Mouse (Mus musculus) erythroid progenitor cell, adult 5-6 weeks (primary cell): ENCODE results near the gene Abcb8. TPM values are rescaled to one million over a fixed set of nuclear protein-coding genes. Genes with fewer than 3 reads are reported as not detected.

Source experiments
- ATAC-seq: replicated peaks from 2 replicates; pipeline ENCODE4 v1.8.0; 2016; ENCODE audit warnings: moderate number of reproducible peaks, mild to moderate bottlenecking, moderate TSS enrichment, inconsistent platforms; ENCODE audit not compliant: poor library complexity, low FRiP score, severe bottlenecking
- total RNA-seq, 2 experiments: library from RNA; stranded (forward) in 1 of 2; stranded (reverse) in 1 of 2; fragments of 150-400 nt in 1 of 2; fragments of 186-747, 209-891 nt in 1 of 2; gene quantifications; 2 replicates each; pipeline versions ENCODE4 v1.2.3 to v1.2.4; 2015 to 2017; ENCODE audit warnings: low replicate concordance in 2 of 2

The Abcb8 gene
- total RNA-seq, 2 experiments from 2014 or later, result 1.7 TPM; not detected in 1

- peak; percentile 90 for ATAC-seq
These were observed 29.9 kb downstream of the Abcb8 start, which contains the start of the genes Cdk5 and Slc4a2 for GRCm38 (mm10) chr5:24423129-24424003. Gene Cdk5, minus strand, starts transcription at chr5:24423530. Gene Slc4a2, plus strand, starts transcription at chr5:24423837.

GRCm38 (mm10) chr5:24424004-24424781 lies 30.7 kb downstream of the Abcb8 start:
- peak; percentile 63 for ATAC-seq

GRCm38 (mm10) chr5:24424861-24425411 lies 31.5 kb downstream of the Abcb8 start:
- peak; percentile 12; the same call in 1 of the 2 replicates for ATAC-seq

GRCm38 (mm10) chr5:24425421-24426036 lies 32.1 kb downstream of the Abcb8 start:
- no peak for ATAC-seq

GRCm38 (mm10) chr5:24426037-24426432 lies 32.6 kb downstream of the Abcb8 start:
- ATAC-seq, result no peak

- no peak for ATAC-seq
These were observed 33.3 kb downstream of the Abcb8 start for GRCm38 (mm10) chr5:24426556-24427284.

GRCm38 (mm10) chr5:24427285-24427633 lies 33.8 kb downstream of the Abcb8 start:
- no peak for ATAC-seq

- no peak for ATAC-seq
These were observed 34.5 kb downstream of the Abcb8 start for GRCm38 (mm10) chr5:24427981-24428402.

- ATAC-seq, result no peak
These were observed 35.1 kb downstream of the Abcb8 start for GRCm38 (mm10) chr5:24428596-24428995.

GRCm38 (mm10) chr5:24433993-24434392 lies 40.5 kb downstream of the Abcb8 start:
- ATAC-seq, result no peak

GRCm38 (mm10) chr5:24441187-24441586 lies 47.7 kb downstream of the Abcb8 start:
- ATAC-seq, result no peak

GRCm38 (mm10) chr5:24442029-24442428 lies 48.6 kb downstream of the Abcb8 start:
- ATAC-seq, result no peak

- ATAC-seq, result no peak
These were observed 49.7 kb downstream of the Abcb8 start for GRCm38 (mm10) chr5:24443204-24443603.

- no peak for ATAC-seq
These were observed 50.5 kb downstream of the Abcb8 start for GRCm38 (mm10) chr5:24443927-24444326.

- peak; percentile 89 for ATAC-seq
These were observed 51.4 kb downstream of the Abcb8 start, which contains the start of gene Fastk for GRCm38 (mm10) chr5:24444746-24445427. Gene Fastk, minus strand, starts transcription at chr5:24445287.

- no peak for ATAC-seq
These were observed 52.1 kb downstream of the Abcb8 start for GRCm38 (mm10) chr5:24445428-24446080.

- ATAC-seq, result no peak
These were observed 53.2 kb downstream of the Abcb8 start for GRCm38 (mm10) chr5:24446630-24447029.

GRCm38 (mm10) chr5:24447624-24448298 lies 54.3 kb downstream of the Abcb8 start, which contains the start of gene Tmub1:
Gene Tmub1, minus strand, starts transcription at chr5:24447854.
- peak; percentile 44 for ATAC-seq
